Mouse (Mus musculus) urinary bladder, postnatal 4 days (tissue): Measurements from ENCODE around the gene Ntn1.

Experiments
- DNase-seq, 2 experiments: peaks; one replicate each; pipeline ENCODE4 v3.0.0; 2021 to 2022; ENCODE audit warnings: low spot score in 2 of 2

The Ntn1 gene

DNA sequence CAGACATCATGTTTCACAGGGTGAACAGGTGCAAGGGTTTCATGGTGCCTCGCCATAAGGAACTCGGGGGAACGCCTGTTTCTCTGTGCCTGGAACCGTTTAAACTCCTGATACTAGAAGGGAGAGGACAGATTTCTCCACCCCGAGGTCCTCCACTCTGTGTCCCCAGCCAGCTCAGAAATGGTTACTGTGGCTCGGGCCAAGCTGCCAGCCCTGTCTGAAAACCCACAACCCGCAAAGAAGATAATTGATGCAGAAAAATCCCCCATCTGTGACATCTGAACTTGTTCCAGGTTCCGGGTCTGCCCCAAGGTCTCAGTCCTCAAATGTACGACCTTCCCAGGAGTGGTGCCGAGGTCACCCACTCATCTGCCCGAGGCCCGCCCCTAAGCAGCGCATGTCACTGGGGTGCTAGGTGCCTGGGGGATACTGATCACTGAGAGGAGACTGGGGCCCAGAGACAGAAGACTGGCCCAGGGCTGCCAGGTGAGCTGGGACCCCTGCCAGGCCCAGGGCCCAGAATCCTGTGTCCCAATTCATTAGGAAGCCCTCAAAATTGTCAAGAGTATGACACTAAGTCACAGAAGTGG lies 68.9 kb downstream of the Ntn1 start:
- DNase-seq: no peak

DNA sequence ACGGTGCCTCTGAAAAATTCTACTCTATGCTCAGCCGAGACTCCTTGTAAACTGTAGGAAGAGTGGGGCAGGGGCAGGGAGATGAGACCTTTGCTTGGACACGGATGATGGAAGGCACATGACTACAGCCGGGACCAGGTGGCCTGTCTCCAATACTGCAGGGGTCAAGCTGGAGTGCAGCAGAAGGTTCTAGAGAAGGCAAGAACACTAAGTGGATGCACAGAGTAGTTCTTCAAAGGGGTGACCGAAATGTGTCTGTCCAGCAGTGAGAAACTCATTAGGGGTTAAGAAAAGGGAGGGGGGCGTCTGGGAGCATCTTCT lies 69.5 kb downstream of the Ntn1 start:
- DNase-seq: no peak

DNA sequence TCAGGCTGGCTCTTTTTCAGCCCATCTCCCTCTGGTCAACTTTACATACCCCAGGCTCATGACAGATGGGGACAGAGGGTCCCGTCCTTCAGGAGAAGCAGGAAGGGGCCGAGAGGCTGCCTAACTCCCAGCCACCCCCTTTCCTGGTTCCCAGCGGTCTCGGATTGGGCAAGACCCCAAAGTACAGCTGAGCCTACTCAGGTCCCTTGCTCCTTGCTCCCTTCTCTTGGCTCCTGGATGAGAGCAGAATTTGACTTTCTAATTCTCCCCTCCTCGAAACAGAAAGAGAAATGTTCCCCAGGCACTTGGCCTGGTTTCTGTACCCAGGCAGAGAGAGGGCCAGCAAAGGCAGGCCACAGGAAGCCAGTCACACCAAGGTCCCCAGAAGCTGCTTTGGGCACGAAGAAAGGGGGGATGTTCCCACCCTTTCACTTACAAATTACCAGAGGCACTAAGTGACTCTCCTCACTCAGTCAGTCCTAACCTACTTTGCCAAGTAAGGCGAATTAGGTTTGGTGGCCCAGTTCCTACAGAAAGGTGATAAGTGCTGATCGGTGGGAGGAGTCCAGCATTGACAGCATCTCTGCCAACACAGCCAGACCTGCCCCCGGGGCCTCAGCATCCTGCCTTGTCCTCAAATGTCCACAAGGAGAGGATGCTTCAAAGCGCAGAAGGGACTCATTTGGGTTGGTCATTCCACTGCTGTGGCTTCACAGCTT lies 70.1 kb downstream of the Ntn1 start:
- DNase-seq: no peak

GRCm38 (mm10) chr11:68324863-68325262 lies 75.8 kb downstream of the Ntn1 start:
- no peak for DNase-seq

- DNase-seq: no peak
Observed at GRCm38 (mm10) chr11:68321417-68321816, 79.2 kb downstream of the Ntn1 start.

GRCm38 (mm10) chr11:68315551-68316130 lies 85.0 kb downstream of the Ntn1 start:
- DNase-seq: no peak

- no peak for DNase-seq
Observed at GRCm38 (mm10) chr11:68313861-68314260, 86.8 kb downstream of the Ntn1 start.

DNA sequence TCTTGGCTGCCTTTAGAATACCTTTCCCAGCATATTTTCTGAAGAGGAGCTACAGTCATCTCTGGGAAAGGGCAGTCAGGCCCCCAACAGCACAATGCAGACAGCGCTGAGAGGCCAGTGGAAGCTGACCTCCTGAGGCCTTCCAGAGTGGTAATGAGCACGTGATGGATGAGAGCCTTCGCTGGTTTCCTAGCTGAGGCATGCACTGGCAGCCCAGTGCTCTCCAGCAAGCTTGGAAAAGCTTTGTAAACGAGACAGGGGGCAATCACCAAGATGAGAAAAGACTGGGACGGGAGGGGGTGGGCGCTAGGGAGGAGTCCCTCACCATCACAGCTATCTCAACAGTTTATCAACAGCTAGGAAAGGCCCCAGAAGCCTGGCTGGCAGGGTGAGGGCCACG lies 87.6 kb downstream of the Ntn1 start:
- DNase-seq: no peak

DNA sequence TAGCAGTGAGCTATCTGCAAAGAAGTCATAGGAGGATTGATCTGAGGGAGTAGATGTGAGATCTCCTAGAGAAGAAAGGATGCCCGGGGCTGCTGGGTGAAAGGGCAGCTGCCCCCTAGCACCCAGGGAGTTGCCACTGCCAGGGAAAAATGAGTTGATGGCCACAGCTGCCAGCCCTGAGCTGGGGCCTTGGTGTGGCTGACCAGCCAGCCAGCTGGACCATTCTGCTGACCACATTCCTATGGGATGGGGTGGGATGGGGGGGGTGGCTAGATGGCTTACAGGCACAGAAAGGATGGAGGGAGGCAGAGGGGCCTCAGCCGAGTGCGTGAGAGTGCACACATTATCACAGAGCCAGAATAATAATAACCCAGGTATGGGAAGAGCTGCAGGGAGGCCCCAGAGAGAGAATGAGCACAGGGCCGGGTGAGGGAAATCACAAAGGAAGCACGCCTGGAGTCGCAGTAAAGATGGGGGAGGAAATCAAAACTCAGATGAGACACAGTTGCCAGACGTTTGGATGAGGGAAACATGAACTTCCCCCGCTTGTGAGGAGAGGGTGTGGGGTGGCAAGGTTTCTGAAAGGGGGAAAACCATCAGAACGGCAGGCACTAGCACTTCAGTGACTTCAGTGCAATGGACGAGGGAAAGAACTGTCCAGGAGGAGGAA lies 91.6 kb downstream of the Ntn1 start:
- no peak for DNase-seq

DNA sequence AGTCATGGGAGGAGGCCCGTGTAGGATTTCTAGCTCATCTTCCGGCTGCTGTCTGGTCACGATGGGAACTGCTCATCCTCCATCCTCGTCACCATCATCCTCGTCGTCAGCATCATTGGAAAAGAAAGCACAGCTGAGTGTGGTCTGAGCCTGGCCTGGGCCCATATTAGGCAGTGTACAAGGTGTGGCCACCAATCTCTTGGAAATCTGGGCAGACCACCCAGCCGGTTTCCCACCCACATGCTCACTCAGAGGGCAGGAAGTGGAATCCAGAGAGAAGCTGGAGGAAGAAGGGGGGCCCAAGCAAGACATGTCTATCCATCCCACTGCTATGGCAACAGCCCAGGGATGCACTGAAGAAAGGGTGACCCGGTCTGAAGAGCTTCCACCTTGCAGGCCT lies 94.6 kb downstream of the Ntn1 start:
- DNase-seq: no peak

DNA sequence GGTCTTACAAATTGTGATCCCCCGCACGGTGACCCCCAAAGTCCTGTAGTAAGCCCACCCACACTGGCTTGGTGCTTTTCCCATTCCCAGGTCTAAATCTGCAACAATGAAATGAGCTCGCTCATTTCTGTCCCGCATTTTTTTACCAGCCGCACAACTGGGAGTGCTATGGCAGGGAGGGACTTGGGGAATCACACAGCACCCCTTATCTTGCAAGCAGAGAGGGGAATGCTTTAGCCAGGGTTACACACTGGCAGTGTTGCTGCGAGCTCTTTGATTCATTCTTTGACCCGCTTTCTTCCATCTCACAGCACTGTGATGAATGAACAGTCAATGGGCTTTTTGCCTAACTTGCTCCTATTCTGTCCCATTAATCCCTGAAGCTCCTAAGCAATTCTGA lies 98.3 kb downstream of the Ntn1 start:
- no peak for DNase-seq

GRCm38 (mm10) chr11:68301660-68302059 lies 99.0 kb downstream of the Ntn1 start:
- DNase-seq: no peak

GRCm38 (mm10) chr11:68295474-68295873 lies 105.1 kb downstream of the Ntn1 start:
- no peak for DNase-seq

GRCm38 (mm10) chr11:68290631-68291030 lies 110.0 kb downstream of the Ntn1 start:
- no peak for DNase-seq

GRCm38 (mm10) chr11:68287331-68287730 lies 113.3 kb downstream of the Ntn1 start:
- DNase-seq: no peak

- DNase-seq: no peak
Observed at GRCm38 (mm10) chr11:68286142-68286808, 114.3 kb downstream of the Ntn1 start.

- DNase-seq: no peak
Observed at GRCm38 (mm10) chr11:68285754-68286141, 114.9 kb downstream of the Ntn1 start.

DNA sequence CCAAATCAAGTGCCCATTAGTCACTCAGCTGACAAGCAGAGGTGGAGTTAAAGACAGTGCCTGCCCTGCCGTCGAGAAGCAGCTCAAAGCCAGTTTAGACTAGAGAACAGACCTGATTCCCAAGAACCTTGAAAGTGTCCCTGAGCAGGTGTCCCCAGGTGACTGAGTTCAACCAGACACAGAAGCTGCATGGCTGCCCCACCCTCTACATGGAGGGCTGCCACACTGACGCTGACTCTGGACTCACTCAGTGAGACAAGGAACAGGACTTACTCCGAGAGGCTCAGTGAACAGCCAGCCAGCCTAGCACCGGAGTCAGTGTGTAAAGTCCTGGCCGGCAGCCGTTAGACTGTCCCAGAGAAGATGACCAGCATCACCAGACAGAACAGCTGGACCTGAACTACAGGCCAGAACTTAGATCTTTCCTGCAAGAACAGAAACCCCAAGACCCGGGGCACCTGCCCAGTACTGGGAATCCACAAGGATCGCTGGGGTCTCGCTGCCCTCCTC lies 120.6 kb downstream of the Ntn1 start:
- no peak for DNase-seq

DNA sequence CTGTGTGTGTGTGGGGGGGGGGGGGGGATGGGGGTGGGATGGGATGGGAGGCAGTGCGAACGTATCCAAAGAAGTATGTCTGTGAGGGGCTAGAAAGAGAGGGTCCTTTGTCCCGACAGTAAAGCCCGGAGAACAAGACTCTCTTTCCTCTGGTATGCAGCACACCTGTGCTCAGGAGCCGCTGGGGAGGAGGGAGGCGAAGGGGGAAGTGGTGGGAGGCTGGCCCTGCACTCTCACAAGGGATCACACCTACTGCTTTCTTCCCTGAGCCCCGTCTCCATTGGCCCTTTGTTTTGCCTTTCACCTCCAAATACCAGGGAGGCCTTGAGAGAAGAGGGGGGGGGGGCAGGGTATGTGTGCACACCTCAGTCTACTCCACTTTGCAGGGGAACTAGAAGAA lies 123.7 kb downstream of the Ntn1 start:
- no peak for DNase-seq

GRCm38 (mm10) chr11:68274331-68274811 lies 126.3 kb downstream of the Ntn1 start:
- peak in 1 of 2 experiments; percentile 34 for DNase-seq

DNA sequence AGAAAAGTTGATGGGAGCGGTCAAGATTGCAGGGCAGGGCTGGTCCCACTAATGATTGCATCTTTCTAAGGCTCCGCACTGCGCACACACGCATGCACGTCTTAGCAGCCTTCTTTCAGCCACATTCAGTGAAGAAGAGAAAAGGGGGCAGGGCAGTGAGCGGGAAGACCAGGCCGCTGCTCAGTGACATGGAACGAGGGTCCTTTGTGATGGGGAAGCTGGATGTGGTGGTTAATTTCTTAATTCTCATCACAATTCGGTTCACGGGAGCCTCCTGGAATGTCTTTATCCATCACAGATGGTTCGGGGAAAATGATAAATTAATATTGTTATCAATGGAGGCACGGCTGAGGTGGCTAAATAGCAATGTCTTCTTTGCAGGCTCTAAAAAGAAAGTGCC lies 126.8 kb downstream of the Ntn1 start:
- no peak for DNase-seq
